Mouse (Mus musculus) testis, postnatal 10 days (tissue): Measurements from ENCODE around the gene Sh2b1.
"Not testable (repeated sequence)": the region's sequence is repeated elsewhere in the genome, so short reads cannot be mapped to it uniquely, and the experiment has no call there.

Experiments
- DNase-seq: peaks from one replicate; pipeline ENCODE4 v3.0.0; 2021; ENCODE audit warnings: low spot score

Gene Sh2b1

GRCm38 (mm10) chr7:126474993-126475581 is at the start of gene Sh2b1:
TSS of gene Sh2b1 (minus strand) at chr7:126475424.
- DNase-seq = peak; percentile 88

GRCm38 (mm10) chr7:126523316-126523715 is 48.1 kb upstream of the Sh2b1 start:
- no peak for DNase-seq

- DNase-seq = peak; percentile 67
Measured at GRCm38 (mm10) chr7:126519513-126519912, 44.3 kb upstream of the Sh2b1 start.

DNA sequence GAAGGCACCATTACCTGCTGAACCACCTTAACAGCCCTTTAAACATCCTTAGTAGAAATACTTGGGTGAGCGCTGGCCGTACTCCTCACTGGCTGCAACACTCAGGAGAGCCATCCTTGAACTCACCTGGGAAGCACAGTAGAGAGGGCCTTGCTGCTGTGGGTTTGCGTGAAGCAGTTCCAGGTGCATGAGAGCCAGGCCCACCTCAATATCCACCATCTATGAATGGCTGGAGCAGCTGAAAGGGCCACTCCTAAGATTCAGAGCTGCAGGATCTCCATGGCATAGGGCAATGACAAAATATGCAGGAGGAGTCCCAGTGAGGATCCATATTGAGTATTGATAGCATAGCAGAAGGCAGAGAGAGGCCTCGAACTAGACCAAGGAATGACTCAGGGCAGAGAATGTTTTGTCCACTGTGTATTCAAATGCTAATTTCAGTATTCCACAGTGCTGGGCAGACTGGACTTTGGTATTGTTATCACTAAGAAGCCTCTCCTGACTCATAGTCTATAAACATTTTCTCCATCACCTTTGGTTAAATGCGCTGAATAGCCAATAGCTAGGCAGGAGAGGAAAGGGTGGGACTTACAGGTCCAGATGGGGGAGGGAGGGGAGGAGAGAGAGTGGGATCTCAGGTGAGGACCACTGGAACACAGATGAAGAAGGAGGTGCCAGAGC is 43.2 kb upstream of the Sh2b1 start:
- DNase-seq = no peak

- DNase-seq = no peak
Measured at GRCm38 (mm10) chr7:126511287-126511686, 36.1 kb upstream of the Sh2b1 start.

- DNase-seq = no peak
Measured at GRCm38 (mm10) chr7:126507126-126507778, 32.0 kb upstream of the Sh2b1 start.

DNA sequence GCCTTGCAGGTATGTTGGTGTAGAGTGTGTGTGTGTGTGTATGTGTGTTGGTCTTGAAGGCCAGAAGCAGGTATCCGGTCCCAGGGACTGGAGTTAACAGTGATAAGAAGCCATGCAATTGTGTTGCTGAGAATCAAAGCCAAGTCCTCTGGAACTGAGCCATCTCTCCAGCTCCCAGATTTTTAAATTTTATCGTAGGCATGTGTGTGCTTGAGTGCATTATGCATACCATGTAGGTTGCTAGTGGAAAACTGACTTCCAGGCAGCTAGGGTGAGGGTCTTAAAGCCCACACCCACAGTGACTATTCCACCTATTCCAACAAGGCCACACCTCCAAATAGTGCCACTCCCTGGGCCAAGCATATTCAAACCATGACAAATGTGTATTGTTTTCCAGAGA is 29.7 kb upstream of the Sh2b1 start:
- DNase-seq = peak; percentile 44

- DNase-seq = peak; percentile 100
Measured at GRCm38 (mm10) chr7:126503273-126503878, 28.2 kb upstream of the Sh2b1 start, which contains the start of gene Atxn2l. TSS of gene Atxn2l (minus strand) at chr7:126503437.

DNA sequence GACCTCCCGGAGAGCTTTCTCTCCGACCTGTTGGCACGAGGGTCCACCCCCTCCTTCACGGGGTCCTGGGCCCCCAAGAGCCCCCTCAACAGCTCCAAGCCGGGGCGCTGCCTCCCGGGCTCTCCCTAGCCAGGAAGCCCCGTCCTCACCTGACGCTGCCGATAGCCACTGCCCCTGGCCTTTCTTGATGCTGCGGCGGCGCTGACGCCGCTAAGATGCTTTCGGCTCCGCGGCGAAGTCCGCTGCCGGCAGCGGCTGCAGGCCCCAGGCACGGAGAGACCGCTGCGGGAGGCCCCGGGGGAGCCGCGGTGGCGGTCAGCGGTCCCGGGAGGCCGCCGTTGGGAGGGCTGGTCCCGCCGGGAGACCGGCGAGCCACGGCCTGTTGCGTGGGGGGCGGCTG is 27.5 kb upstream of the Sh2b1 start:
- DNase-seq = no peak

- peak; percentile 94 for DNase-seq
Measured at GRCm38 (mm10) chr7:126502023-126502741, 27.0 kb upstream of the Sh2b1 start.

DNA sequence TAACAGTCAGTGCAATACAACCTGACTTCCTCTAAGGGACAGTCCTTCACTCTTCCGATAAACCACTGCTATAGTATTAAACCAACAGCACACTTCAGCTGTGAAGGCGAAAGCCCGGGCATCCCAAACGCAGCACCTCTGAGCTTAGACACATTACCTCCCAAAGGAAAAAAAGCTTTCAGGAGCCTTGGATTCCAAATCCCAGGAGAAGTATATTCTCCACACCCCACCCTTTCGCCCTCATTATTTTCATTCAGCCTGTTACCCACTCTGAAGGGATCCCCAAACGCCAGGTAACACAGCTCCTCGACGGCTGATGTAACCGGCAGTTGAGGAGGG is 26.4 kb upstream of the Sh2b1 start:
- DNase-seq = no peak

DNA sequence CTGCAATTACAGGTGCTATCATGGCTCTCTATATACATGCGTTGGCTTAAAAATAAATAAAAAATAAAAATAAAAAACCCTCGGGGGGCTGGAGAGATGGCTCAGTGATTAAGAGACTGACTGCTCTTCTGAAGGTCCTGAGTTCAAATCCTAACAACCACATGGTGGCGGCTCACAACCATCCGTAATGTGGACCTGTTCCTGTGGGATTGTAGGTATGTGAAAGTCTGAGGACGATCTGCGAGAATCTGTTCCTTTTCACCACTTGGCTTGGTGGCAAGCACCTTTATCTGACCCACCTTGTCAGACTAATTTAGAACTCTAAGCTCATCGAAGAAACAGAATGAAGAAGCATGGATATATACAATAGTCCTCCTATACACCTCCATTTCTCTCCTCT is 24.2 kb upstream of the Sh2b1 start:
- DNase-seq = no peak

- DNase-seq = no peak
Measured at GRCm38 (mm10) chr7:126497966-126498365, 22.7 kb upstream of the Sh2b1 start.

GRCm38 (mm10) chr7:126496475-126496874 is 21.3 kb upstream of the Sh2b1 start:
- no peak for DNase-seq

DNA sequence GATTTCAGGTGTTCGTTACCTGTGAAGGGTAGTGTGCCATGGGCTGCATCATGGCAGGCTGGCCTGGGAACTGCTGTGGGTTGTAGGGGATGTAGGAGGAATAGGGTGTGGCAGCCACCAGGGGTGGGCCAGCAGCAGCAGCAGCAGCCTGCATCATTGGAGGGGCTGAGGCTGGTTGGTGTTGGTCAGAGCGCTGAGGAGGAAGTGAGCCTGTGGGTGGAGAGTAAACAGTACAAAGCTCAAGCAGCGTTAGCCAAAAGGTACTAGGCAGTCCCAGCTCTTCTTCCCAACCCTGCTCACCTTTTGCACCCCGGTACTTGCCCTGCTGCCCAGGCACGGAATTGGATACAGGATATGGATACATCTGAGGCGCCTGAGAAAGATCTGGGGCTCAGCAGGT is 18.9 kb upstream of the Sh2b1 start:
- DNase-seq = no peak

DNA sequence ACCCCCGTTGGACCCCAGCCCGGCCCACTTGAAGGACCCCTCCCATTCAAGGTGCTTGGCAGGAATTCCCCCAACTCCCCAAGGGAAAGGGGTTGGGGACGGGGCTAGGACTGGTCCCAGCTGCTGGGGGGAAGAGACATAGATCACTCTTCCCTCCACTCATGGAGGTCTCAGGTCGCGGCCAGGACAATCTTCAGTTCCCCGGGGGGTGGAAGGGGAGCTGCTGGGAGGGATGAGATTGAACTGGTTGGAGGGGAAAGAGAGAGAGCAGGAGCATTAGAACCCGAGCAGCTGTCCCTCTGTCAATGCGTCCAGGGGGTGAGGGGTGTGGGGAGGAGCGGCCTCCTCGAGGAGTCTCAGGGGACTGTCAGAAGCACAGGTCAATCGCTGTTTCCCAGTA is 16.7 kb upstream of the Sh2b1 start:
- no peak for DNase-seq

DNA sequence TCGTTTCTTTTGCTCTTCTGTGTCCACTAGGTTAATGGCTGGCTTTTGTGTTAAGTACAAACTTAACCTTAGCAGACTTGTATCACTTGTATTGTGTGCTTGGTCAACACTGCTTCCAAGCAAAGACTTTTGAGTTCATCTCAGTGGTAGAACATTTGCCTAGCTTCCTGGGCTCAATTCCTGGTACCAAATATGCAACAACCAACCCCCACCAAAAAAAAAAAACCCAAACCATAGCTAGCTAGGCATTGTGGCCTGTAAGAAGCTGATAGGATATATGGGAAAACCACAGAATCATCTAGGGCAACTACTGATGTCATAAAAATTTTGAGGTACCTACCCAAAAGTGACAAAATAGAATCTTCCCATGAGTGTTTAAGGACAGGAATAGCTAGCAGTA is 15.8 kb upstream of the Sh2b1 start:
- no peak for DNase-seq

GRCm38 (mm10) chr7:126487617-126488385 is 12.6 kb upstream of the Sh2b1 start:
- not testable (repeated sequence) for DNase-seq

DNA sequence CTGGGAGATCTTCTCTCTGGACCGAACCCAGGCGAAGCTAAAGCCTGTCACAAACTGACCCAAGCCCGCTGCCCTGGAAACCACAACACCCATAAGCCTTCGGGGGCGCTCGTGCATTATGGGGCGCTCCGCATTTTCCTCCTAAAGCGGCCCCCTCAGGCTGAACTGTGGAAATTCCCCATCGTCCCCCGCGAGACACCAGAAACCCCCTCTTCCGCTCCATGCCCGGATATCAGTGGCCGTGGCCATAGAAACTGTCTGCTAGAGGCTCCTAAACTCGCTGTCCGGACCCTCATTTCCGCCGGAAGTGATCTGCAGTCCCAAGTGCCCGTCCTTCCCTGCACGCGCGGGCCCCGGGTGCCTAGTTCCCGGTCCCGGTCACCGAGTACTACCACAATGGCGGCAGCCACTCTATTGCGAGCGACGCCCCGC is 11.8 kb upstream of the Sh2b1 start, which contains the start of gene Tufm:
Gene Tufm (plus strand): TSS at position 310 of the 432 bp plus-strand sequence.
- DNase-seq = peak; percentile 91

DNA sequence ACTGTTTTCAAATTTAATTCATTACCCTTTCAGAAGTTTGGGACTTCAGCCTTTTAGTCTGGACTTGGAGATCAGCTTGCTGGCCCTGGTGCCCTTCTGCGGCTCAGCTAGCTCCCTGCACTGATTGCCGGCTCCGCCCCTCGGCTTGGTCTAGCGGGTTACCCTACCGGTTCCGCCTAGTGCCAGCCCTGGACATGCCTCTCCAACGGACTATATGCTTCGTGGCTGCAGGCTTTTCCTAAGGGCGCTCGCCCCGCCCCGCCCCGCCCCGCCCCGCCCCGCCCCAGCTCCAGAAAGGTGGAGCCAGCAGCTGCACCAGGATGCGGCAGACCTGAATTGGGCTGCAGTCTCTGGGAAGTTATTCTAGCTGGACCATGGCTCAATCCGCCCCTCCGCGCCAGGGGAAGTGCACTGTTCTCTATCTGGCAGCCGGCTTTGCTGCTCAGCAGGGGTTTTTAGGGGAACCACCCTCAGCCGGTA is 7.2 kb upstream of the Sh2b1 start:
- peak; percentile 87 for DNase-seq

GRCm38 (mm10) chr7:126481699-126482098 is 6.5 kb upstream of the Sh2b1 start:
- DNase-seq = no peak
